Mouse (Mus musculus): ENCODE results near the gene Frat1.
"Not testable (repeated sequence)": the region's sequence is repeated elsewhere in the genome, so short reads cannot be mapped to it uniquely, and the experiment has no call there.

Frat1 gene

GRCm38 (mm10) chr19:41844345-41844744 is 14.6 kb downstream of the Frat1 start:
- no peak for DNase-seq (ENCODE audit: low spot score)

GRCm38 (mm10) chr19:41846366-41847090 is 16.8 kb downstream of the Frat1 start:
- no peak for DNase-seq (ENCODE audit: low spot score)

GRCm38 (mm10) chr19:41847091-41847581 is 17.4 kb downstream of the Frat1 start:
- no peak for DNase-seq (ENCODE audit: low spot score)

- DNase-seq (ENCODE audit: low spot score), result not testable (repeated sequence)
These were observed 17.8 kb downstream of the Frat1 start for GRCm38 (mm10) chr19:41847614-41847991.

- DNase-seq (ENCODE audit: low spot score), result peak; percentile 52
These were observed 18.5 kb downstream of the Frat1 start, which contains the start of gene Frat2 for GRCm38 (mm10) chr19:41847992-41848851. TSS of gene Frat2 (minus strand) at chr19:41848132.

- no peak for DNase-seq (ENCODE audit: low spot score)
These were observed 20.4 kb downstream of the Frat1 start for GRCm38 (mm10) chr19:41850021-41850718.

- DNase-seq (ENCODE audit: low spot score), result no peak
These were observed 21.2 kb downstream of the Frat1 start for GRCm38 (mm10) chr19:41850719-41851543.

GRCm38 (mm10) chr19:41852423-41852822 is 22.7 kb downstream of the Frat1 start:
- no peak for DNase-seq (ENCODE audit: low spot score)

GRCm38 (mm10) chr19:41857086-41857762 is 27.5 kb downstream of the Frat1 start:
- DNase-seq (ENCODE audit: low spot score), result no peak

GRCm38 (mm10) chr19:41857816-41858310 is 28.1 kb downstream of the Frat1 start:
- no peak for DNase-seq (ENCODE audit: low spot score)

- DNase-seq (ENCODE audit: low spot score), result no peak
These were observed 36.9 kb downstream of the Frat1 start for GRCm38 (mm10) chr19:41866707-41867106.

GRCm38 (mm10) chr19:41869296-41869695 is 39.5 kb downstream of the Frat1 start:
- no peak for DNase-seq (ENCODE audit: low spot score)

- not testable (repeated sequence) for DNase-seq (ENCODE audit: low spot score)
These were observed 40.2 kb downstream of the Frat1 start for GRCm38 (mm10) chr19:41869946-41870345.

- no peak for DNase-seq (ENCODE audit: low spot score)
These were observed 42.5 kb downstream of the Frat1 start for GRCm38 (mm10) chr19:41872285-41872684.

GRCm38 (mm10) chr19:41874356-41874755 is 44.6 kb downstream of the Frat1 start:
- DNase-seq (ENCODE audit: low spot score), result no peak

GRCm38 (mm10) chr19:41881842-41882241 is 52.1 kb downstream of the Frat1 start:
- no peak for DNase-seq (ENCODE audit: low spot score)

All from urinary bladder, postnatal 10 days (tissue).